Mouse (Mus musculus): ENCODE data around the gene Ccdc154. TPM values are rescaled to one million over a fixed set of nuclear protein-coding genes. Genes with fewer than 3 reads are reported as not detected.

The Ccdc154 gene
- polyA plus RNA-seq, 1 experiment from 2014 or later: not detected

DNA sequence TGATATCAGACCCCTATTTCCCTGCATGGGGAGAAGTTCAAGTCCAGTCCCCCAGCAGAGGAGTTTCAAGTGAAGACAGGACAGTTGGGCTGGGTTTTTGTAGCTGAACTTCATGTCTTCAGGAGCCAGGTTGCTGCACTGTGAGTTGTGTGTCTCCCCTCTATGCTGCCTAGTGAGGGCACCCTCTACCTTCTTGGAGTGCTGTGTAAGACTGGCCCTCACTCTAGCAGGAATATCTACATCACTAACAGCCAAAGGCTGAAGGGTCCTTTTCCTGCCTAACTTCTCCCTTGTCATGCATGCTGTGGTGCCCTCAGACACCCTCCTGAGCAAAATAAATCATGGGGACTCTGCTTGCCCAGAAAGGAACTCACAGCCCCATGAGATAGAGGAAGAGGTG, 21.0 kb downstream of the Ccdc154 start:
- Histone ChIP-seq H3K9ac (ENCODE audit: low read depth, low read length) (0 out of 2 replicates have a peak overlapping the region, but pooled peaks have one; percentile 81), H3K4me2 (ENCODE audit: low read length) (peak overlapping the region; percentile 86; the same call in 1 of the 2 replicates), H3K27me3 (ENCODE audit: insufficient read depth, low read length) (no peaks in the 10 kb centered on the region), H3K27ac (no peak overlapping the region), H3K36me3 (ENCODE audit: insufficient read depth, low read length) (no peaks in the 10 kb centered on the region), H3K9me3 (replicated peaks; ENCODE audit: low read length) (no peaks in the 10 kb centered on the region), H3K4me3 (replicated peaks; ENCODE audit: low read depth, low read length) (no peak overlapping the region), H3K4me1 (replicated peaks; ENCODE audit: insufficient read depth, low read length) (no peaks in the 10 kb centered on the region)
- DNase-seq (ENCODE audit: low spot score) (peak; percentile 8), ATAC-seq (replicated peaks; ENCODE audit: low FRiP score, low read depth) (no peak)
- TF ChIP-seq CTCF (IDR thresholded peaks at IDR 0.05; ENCODE audit: low read depth): peak; percentile 13; the same call in 1 of the 2 replicates

DNA sequence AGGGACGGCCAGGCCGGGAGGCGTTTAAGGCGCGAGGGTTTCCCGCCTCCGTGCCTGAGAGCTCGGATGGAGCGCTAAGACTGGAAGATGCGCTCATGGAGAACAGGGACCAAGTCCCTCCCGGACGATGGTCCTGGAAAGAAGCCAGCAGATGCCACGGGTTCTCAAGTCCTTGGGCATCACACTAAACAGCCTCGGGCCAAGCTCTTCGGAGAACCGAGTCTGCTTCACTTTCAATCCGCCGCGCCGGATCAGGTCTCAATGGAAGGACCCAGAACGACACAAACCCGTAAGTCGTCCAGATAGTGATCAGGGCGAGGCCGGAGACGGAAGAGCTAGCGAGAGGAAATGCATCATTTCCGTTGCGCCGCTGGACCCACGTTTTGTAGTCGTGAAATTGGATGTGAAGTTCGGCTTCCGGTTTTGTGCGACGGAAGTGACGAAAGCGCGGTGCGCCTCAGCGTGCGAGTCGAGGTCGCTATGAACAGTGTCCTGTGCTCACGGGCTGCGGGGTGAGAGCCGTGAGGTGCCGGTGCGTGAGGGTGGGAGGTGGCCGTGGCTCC, 21.9 kb downstream of the Ccdc154 start, which contains the start of gene BC003965:
Gene BC003965 (plus strand): TSS at position 426 of the 563 bp plus-strand sequence.
- H3K9ac ChIP-seq (ENCODE audit: low read depth, low read length): peak within 1 kb of the TSS; percentile 81
- peak within 1 kb of the TSS; percentile 91 for H3K27ac ChIP-seq
- no peaks in the 10 kb centered on the region for H3K27me3 ChIP-seq (ENCODE audit: insufficient read depth, low read length)
- peaks cover under 1% of the 10 kb centered on the region; the same call in 1 of the 2 replicates for H3K4me1 ChIP-seq (replicated peaks; ENCODE audit: insufficient read depth, low read length)
- no peaks in the 10 kb centered on the region for H3K36me3 ChIP-seq (ENCODE audit: insufficient read depth, low read length)
- no peaks in the 10 kb centered on the region for H3K9me3 ChIP-seq (replicated peaks; ENCODE audit: low read length)
- DNase-seq (ENCODE audit: low spot score) (peak; percentile 98), ATAC-seq (replicated peaks; ENCODE audit: low FRiP score, low read depth) (peak; percentile 79)
- H3K4me3 ChIP-seq (replicated peaks; ENCODE audit: low read depth, low read length): peak within 1 kb of the TSS; percentile 84
- peak within 1 kb of the TSS; percentile 99 for H3K4me2 ChIP-seq (ENCODE audit: low read length)
- no peak for TF ChIP-seq CTCF (IDR thresholded peaks at IDR 0.05; ENCODE audit: low read depth)
- under 1% methylated on average over 50 of the region's 50 CpGs for WGBS

DNA sequence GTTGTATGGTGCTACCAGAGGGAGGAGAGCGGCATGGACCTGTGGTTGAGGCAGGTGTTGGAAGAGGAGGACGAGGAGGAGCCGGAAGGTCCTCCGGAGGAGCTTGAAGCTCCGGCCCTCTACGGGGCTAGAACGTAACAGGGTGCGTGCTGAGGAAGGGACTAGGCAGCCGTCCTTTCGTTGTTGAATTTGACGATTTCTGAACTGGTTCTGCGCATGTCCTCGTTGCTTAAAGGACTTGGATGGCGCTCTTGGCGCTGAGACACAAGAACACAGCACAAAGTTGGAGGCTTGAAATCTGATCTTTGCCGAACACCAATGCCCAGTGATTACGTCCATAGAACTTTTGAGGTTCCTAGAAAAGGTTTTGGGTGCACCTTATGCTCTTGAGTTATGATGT, 22.7 kb downstream of the Ccdc154 start:
- peak overlapping the region; percentile 91 for H3K27ac ChIP-seq
- H3K9me3 ChIP-seq (replicated peaks; ENCODE audit: low read length): no peaks in the 10 kb centered on the region
- peak overlapping the region; percentile 81 for H3K9ac ChIP-seq (ENCODE audit: low read depth, low read length)
- H3K36me3 ChIP-seq (ENCODE audit: insufficient read depth, low read length): no peaks in the 10 kb centered on the region
- DNase-seq (ENCODE audit: low spot score) (peak; percentile 3), ATAC-seq (replicated peaks; ENCODE audit: low FRiP score, low read depth) (no peak)
- H3K4me1 ChIP-seq (replicated peaks; ENCODE audit: insufficient read depth, low read length): peaks cover 8% of the 10 kb centered on the region
- WGBS: 7% methylated on average over 17 of the region's 17 CpGs
- no peak for TF ChIP-seq CTCF (IDR thresholded peaks at IDR 0.05; ENCODE audit: low read depth)
- peak overlapping the region; percentile 84 for H3K4me3 ChIP-seq (replicated peaks; ENCODE audit: low read depth, low read length)
- no peaks in the 10 kb centered on the region for H3K27me3 ChIP-seq (ENCODE audit: insufficient read depth, low read length)
- H3K4me2 ChIP-seq (ENCODE audit: low read length): peak overlapping the region; percentile 99

DNA sequence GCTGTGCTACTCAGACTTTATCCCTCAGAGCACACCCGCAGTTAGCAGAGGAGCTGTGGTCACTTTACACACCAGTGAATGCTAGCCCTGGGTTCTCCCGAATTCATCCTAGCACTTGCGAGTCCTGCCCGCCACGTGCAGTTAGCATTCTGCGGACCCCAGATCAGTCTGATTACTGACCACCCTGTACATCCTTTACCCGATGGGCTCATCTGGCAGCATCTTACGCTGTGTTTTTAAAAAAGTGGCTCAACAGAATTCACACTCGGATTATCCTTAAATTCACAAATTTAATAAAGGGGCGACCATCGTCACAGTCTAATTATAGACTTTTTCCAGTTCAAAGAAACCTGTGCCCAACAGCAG, 25.5 kb downstream of the Ccdc154 start:
- no peak for ATAC-seq (replicated peaks; ENCODE audit: low FRiP score, low read depth)
- H3K27me3 ChIP-seq (ENCODE audit: insufficient read depth, low read length): no peaks in the 10 kb centered on the region
- H3K9me3 ChIP-seq (replicated peaks; ENCODE audit: low read length): no peaks in the 10 kb centered on the region
- H3K9ac ChIP-seq (ENCODE audit: low read depth, low read length): peak overlapping the region; percentile 90
- no peak for TF ChIP-seq CTCF (IDR thresholded peaks at IDR 0.05; ENCODE audit: low read depth)
- no peak for DNase-seq (ENCODE audit: low spot score)
- 3% methylated on average over 11 of the region's 11 CpGs for whole genome bisulfite sequencing
- peak overlapping the region; percentile 85 for H3K27ac ChIP-seq
- peaks cover 9% of the 10 kb centered on the region for H3K4me1 ChIP-seq (replicated peaks; ENCODE audit: insufficient read depth, low read length)
- peak overlapping the region; percentile 71 for H3K4me2 ChIP-seq (ENCODE audit: low read length)
- H3K4me3 ChIP-seq (replicated peaks; ENCODE audit: low read depth, low read length): peak overlapping the region; percentile 68
- H3K36me3 ChIP-seq (ENCODE audit: insufficient read depth, low read length): 0 out of 2 replicates have a peak, but pooled peaks cover 7% of the 10 kb centered on the region

DNA sequence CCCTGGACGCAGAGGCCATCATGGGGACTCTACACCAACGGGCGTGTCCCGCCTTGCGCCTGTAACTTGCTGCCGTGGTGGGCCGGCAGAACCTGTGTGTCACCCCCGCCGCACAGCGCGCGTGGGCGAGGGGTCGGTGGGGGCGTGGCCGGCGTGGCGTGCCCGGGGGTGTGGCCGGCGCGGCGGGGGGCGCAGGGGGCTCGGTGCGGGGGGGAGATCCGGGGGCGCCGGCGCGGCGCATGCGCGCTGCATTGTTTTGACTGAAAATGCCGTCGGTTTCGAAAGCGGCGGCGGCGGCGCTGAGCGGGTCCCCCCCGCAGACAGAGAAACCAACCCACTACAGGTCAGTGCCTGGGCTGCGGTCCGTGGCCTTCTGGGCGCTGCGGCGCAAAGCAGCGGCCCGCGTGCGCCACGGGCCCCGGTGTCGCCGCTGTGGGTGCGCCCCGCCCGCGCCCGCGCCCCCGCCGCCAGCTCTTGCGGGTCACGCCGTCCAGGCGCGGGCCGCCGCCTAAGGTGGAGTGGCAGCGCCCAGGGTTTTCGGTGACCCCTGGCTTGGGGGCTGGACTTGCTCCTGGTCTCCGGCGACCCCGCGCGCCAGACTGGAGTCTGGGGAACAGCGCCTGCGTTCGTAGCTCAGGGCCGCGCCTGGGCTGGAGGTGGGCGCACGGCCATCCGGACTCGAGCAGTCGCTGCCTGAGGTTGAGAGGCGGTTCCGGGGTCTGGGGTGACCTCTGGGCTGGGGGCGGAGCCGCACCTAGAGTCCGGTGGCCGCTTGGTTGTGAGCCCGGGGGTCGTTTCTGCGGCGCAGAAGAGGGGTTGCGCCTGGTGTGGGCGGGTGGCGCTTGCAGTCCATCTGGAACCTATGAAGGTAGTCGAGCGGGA, 26.1 kb downstream of the Ccdc154 start, which contains the start of gene Unkl:
Gene Unkl (plus strand): TSS at position 248 of the 882 bp plus-strand sequence.
- Histone ChIP-seq H3K9ac (ENCODE audit: low read depth, low read length) (peak within 1 kb of the TSS; percentile 90), H3K36me3 (ENCODE audit: insufficient read depth, low read length) (0 out of 2 replicates have a peak, but pooled peaks cover 7% of the 10 kb centered on the region), H3K4me1 (replicated peaks; ENCODE audit: insufficient read depth, low read length) (peaks cover 9% of the 10 kb centered on the region), H3K4me3 (replicated peaks; ENCODE audit: low read depth, low read length) (peak within 1 kb of the TSS; percentile 68), H3K27ac (peak within 1 kb of the TSS; percentile 85), H3K4me2 (ENCODE audit: low read length) (peak within 1 kb of the TSS; percentile 71), H3K9me3 (replicated peaks; ENCODE audit: low read length) (no peaks in the 10 kb centered on the region), H3K27me3 (ENCODE audit: insufficient read depth, low read length) (no peaks in the 10 kb centered on the region)
- peak; percentile 76 for DNase-seq (ENCODE audit: low spot score)
- WGBS: under 1% methylated on average over 87 of the region's 104 CpGs
- ATAC-seq (replicated peaks; ENCODE audit: low FRiP score, low read depth): peak; percentile 58
- no peak for TF ChIP-seq CTCF (IDR thresholded peaks at IDR 0.05; ENCODE audit: low read depth)

DNA sequence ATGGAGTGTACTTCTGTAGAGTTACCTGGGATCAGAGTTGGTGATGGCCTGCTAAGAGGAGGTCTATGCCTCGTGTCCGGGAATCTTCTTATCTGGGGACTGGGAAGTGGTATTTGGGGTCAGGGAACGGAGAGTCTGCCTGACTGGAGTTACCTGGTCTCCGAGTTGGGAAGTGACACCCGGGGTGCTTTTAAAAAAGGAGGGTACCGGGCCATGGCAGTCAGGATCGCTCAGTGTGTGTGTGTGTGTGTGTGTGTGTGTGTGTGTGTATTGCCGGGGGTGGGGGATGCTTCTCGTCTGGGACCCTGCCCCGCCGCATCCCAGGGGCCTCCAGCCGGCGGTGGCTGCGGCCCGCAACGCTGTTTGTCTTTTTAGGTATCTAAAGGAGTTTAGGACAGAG, 26.8 kb downstream of the Ccdc154 start:
- TF ChIP-seq CTCF (IDR thresholded peaks at IDR 0.05; ENCODE audit: low read depth): no peak
- peak overlapping the region; percentile 71 for H3K4me2 ChIP-seq (ENCODE audit: low read length)
- H3K36me3 ChIP-seq (ENCODE audit: insufficient read depth, low read length): 0 out of 2 replicates have a peak, but pooled peaks cover 7% of the 10 kb centered on the region
- no peak for ATAC-seq (replicated peaks; ENCODE audit: low FRiP score, low read depth)
- H3K9ac ChIP-seq (ENCODE audit: low read depth, low read length): peak overlapping the region; percentile 90
- no peak for DNase-seq (ENCODE audit: low spot score)
- H3K27me3 ChIP-seq (ENCODE audit: insufficient read depth, low read length): no peaks in the 10 kb centered on the region
- H3K4me3 ChIP-seq (replicated peaks; ENCODE audit: low read depth, low read length): peak overlapping the region; percentile 68
- H3K9me3 ChIP-seq (replicated peaks; ENCODE audit: low read length): no peaks in the 10 kb centered on the region
- no peak overlapping the region for H3K27ac ChIP-seq
- H3K4me1 ChIP-seq (replicated peaks; ENCODE audit: insufficient read depth, low read length): peaks cover 9% of the 10 kb centered on the region
- WGBS: 4% methylated on average over 16 of the region's 16 CpGs

Data from kidney, postnatal 0 days (tissue).